Mouse (Mus musculus): ENCODE results near the gene Mrpl30.

Gene Mrpl30

GRCm38 (mm10) chr1:37890025-37890652 lies at the start of gene Mrpl30, which contains the start of gene Mitd1:
Mrpl30 (plus strand) TSS chr1:37890477.
Mitd1 (minus strand) TSS chr1:37890411.
- peak; percentile 88 for DNase-seq (ENCODE audit: low spot score)

GRCm38 (mm10) chr1:37846878-37847277 lies 43.4 kb upstream of the Mrpl30 start:
- no peak for DNase-seq (ENCODE audit: low spot score)

GRCm38 (mm10) chr1:37850696-37851095 lies 39.6 kb upstream of the Mrpl30 start:
- no peak for DNase-seq (ENCODE audit: low spot score)

GRCm38 (mm10) chr1:37864511-37865400 lies 25.5 kb upstream of the Mrpl30 start:
- peak; percentile 100 for DNase-seq (ENCODE audit: low spot score)

GRCm38 (mm10) chr1:37865401-37866215 lies 24.7 kb upstream of the Mrpl30 start:
- DNase-seq (ENCODE audit: low spot score) = no peak

DNA sequence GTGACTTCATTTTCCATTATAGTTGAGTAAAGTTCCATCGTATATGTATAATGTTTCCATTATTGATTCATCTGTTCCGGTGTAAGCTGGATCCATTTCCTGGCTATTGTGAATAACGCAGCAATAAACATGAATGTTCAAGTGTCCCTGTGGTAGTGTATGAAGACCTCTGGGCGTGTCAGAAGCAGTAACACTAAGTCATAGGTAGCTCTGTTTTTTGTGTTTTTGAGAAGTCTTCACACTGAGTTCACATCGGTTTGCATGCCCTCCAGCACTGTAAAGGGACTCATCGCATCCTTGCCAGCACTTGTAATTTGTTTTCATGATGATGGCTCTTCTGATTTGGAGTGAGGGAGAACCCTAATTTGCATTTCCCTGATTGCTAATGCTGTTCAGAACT lies 24.0 kb upstream of the Mrpl30 start, which contains the start of gene Tsga10:
Gene Tsga10, minus strand, starts transcription at position 144 of the 400 bp plus-strand sequence.
- no peak for DNase-seq (ENCODE audit: low spot score)

- DNase-seq (ENCODE audit: low spot score) = peak; percentile 46
Measured at GRCm38 (mm10) chr1:37867056-37867455, 23.2 kb upstream of the Mrpl30 start.

GRCm38 (mm10) chr1:37867684-37868322 lies 22.5 kb upstream of the Mrpl30 start:
- DNase-seq (ENCODE audit: low spot score) = no peak

DNA sequence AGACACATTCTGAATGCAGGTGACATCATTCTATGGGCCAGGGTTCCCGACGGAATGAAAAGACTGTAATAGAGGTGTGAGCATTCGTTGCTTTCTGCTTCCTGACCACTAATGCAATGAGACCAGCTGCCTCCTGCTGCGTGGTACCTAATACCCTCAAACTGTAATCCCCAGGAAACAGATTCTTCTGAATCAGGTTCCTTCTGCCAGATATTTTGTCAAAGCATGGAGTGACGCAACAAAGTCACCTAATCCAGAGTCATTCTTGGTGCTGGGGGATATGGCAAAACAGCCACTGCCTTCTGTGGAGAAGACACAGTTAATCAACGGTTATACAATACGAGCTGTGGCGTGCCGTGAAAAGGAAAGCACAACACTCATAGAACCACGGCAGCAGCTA lies 21.6 kb upstream of the Mrpl30 start:
- no peak for DNase-seq (ENCODE audit: low spot score)

DNA sequence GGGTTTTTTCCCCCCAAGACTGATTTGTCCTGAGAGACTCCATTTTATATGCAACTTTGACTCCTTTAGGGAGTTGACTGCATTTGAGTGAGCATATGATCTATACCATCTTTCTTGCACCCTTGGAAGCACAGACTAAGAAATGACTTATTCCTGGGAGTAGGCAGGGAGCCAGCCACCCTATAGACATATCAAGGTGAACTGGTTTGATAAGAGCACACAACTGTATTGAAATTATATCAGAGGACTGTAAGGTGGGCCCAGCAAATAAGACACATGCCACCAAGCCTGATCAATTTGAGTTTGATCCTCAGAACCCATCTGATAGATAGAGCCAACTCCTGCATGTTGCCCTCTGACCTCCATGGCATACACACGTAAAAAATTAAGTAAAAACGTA lies 20.9 kb upstream of the Mrpl30 start:
- no peak for DNase-seq (ENCODE audit: low spot score)

GRCm38 (mm10) chr1:37871704-37872103 lies 18.6 kb upstream of the Mrpl30 start, which contains the start of gene Lipt1:
Lipt1 (plus strand) TSS chr1:37871738.
- DNase-seq (ENCODE audit: low spot score) = no peak

DNA sequence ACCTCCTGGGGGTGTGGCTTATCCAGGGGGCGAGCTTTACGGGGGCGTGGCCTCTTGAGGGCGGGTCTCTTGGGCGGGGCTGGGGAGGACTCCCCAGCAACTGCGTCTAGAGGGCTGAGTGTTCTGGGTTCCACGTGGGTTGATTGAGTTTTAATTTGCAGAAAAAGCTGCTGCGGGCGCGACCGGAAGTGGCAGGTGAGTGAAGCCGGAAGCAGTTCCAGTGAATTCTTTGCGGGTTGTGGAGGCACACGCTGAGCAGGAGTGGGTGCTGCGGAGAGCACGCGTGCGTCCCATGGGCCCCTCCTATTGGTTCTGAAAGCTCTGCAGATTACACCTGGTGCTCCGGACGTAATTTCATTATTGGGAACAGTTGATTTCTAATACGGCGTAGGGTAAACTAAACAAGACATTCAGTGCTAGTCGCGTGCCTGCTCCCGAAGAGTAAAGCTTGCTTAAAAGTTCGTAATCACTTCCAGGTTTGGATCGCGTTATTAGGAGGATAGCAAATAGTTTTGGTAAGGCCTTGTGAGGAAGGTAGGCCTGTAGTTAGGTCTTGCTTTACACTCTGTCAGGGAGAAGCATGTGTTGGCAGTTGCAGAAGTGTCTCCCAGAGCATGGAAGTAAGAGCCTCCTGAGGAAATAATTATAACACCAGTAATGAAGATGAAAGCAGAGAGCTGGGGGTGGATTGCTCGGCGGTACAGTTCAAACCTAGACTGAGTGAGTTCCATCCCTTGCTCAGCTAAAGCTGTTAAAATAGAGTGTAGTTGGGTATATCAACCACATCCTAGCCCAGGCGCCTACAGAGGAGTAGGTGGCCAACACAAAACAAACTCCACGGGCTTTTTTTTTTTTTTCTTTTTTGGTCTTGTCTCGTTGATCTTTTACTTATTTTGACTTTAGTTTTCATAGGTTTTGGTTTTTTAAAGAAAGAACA lies 17.9 kb upstream of the Mrpl30 start:
- peak; percentile 76 for DNase-seq (ENCODE audit: low spot score)

DNA sequence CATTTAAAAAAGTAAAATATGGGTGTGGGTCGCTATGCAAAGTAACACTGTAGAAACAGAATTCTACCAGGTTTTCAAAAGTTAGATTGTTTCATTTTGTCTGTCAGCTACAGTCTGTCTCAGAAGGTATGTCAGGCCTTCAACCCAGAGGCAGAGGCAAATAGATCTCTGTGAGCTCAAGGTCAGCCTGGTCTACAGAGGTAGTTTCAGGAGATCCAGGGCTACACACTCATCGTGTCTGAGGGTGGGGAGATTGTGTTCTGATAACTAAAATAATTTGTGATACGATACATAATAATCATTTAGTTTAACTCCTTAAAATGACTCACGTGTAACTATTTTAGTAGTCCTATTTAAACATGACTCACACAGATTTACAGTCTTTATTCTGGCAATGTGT lies 17.1 kb upstream of the Mrpl30 start:
- no peak for DNase-seq (ENCODE audit: low spot score)

- DNase-seq (ENCODE audit: low spot score) = no peak
Measured at GRCm38 (mm10) chr1:37877736-37878460, 12.4 kb upstream of the Mrpl30 start.

DNA sequence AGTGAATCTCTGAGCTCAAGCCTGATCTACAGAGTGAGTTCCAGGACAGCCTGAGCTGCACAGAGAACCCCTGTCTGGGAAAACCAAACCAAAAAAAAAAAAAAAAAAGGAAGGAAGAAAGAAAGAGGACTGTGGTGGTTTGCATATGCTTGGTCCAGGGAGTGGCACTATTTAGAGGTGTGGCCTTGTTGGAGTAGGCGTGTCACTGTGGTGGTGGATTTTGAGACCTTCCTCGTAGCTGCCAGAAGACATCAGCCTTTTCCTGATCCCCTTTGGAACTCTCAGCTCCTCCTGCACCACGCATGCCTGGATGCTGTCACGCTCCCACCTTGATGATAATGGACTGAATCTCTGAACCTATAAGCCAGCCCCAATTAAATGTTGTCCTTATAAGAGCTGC lies 6.9 kb upstream of the Mrpl30 start:
- DNase-seq (ENCODE audit: low spot score) = no peak

DNA sequence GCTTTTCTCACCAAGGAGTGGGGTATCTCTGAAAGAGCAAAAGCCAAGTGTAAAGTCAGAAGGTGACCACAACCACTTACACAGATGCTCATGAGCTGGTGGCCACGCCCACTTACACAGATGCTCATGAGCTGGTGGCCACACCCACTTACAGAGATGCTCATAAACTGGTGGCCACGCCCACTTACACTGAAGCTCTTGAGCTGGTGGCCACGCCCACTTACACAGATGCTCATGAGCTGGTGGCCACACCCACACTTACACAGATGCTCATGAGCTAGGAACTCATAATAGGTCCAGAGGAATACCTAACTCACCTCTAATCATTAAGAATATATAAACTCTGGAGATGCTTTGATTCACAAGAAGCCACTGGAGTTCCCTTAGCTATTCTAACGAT lies 5.8 kb upstream of the Mrpl30 start:
- no peak for DNase-seq (ENCODE audit: low spot score)

DNA sequence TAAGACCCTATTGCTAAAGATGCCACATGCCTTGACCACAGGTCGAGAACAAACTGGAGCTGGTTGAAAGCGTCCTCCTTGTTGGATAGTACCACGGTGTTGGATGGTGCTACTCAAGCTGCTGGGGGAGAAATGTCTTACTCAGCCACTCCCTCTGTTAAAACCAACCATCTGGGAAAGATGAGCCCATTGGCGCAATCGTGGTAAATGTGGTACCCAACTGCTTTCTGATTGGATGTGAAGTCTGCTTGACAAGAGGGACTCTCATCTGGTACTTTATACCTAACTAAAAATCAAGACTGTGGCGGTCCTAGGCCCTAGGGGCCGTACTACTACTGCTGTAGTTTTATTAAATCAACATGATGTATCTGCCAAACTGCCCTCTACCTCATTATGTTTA lies 1.1 kb upstream of the Mrpl30 start:
- no peak for DNase-seq (ENCODE audit: low spot score)

DNA sequence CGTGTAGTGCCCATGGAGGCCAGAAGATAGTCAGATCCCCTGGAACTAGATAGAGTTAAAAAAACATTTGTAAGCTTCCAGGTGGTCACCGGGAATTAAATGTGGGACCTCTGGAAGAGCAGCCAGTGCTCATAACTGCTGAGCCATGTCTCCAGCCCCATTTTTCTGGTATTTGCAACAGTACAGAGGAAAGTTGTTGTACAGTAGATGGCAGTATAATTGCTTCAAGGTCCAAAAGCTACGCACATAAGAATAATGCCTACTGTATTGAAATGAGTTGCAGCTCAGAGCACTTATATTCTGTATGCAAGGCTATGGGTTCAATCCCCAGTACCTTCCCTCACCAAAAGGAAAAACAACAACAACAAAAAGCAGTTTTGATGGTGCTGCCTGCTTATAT lies 1.1 kb downstream of the Mrpl30 start:
- no peak for DNase-seq (ENCODE audit: low spot score)

- no peak for DNase-seq (ENCODE audit: low spot score)
Measured at GRCm38 (mm10) chr1:37894606-37895005, 4.3 kb downstream of the Mrpl30 start.

GRCm38 (mm10) chr1:37899816-37900215 lies 9.5 kb downstream of the Mrpl30 start:
- no peak for DNase-seq (ENCODE audit: low spot score)

Data from layer of hippocampus, adult 11-12 months (tissue).